Mouse (Mus musculus) midbrain, embryonic 13.5 days (tissue): ENCODE data around the gene Exoc4. TPM values are rescaled to one million over a fixed set of nuclear protein-coding genes. Genes with fewer than 3 reads are reported as not detected.

Source experiments
- ATAC-seq: fragments of 200-750 bp; cut with Nextera tagmentation; 2 replicates; pipeline ENCODE4 v1.8.0; 2017; ENCODE audit warnings: mild to moderate bottlenecking, moderate TSS enrichment, moderate library complexity
- H3K27ac ChIP-seq: fragments of 300-500 bp; sonication (generic); 2 replicates; pipeline ENCODE4 v1.5.1; 2015; ENCODE audit warnings: inconsistent platforms, mild to moderate bottlenecking, moderate library complexity
- H3K27me3 ChIP-seq: fragments of 300-500 bp; sonication (generic); 2 replicates; pipeline ENCODE4 v1.6.1; 2015; ENCODE audit warnings: mild to moderate bottlenecking, inconsistent platforms
- H3K36me3 ChIP-seq: fragments of 300-500 bp; sonication (generic); 2 replicates; pipeline ENCODE4 v1.6.1; 2015; ENCODE audit warnings: mild to moderate bottlenecking, inconsistent platforms
- H3K4me1 ChIP-seq: fragments of 300-500 bp; sonication (generic); replicated peaks from 2 replicates; pipeline ENCODE4 v1.6.1; 2015; ENCODE audit warnings: inconsistent platforms
- H3K4me2 ChIP-seq: fragments of 300-500 bp; sonication (generic); replicated peaks from 2 replicates; pipeline ENCODE4 v1.6.1; 2015; ENCODE audit warnings: moderate library complexity, mild to moderate bottlenecking, inconsistent platforms
- H3K4me3 ChIP-seq: fragments of 300-500 bp; sonication (generic); replicated peaks from 2 replicates; pipeline ENCODE4 v1.5.1; 2015; ENCODE audit warnings: mild to moderate bottlenecking, inconsistent platforms
- H3K9ac ChIP-seq: fragments of 300-500 bp; sonication (generic); replicated peaks from 2 replicates; pipeline ENCODE4 v1.6.1; 2015; ENCODE audit warnings: mild to moderate bottlenecking, inconsistent platforms
- H3K9me3 ChIP-seq: fragments of 300-500 bp; sonication (generic); 2 replicates; pipeline ENCODE4 v1.6.1; 2016; ENCODE audit warnings: mild to moderate bottlenecking, inconsistent platforms
- WGBS: fragments of 180-500 bp; shearing (Covaris S2); methylation state at CpG from one replicate; pipeline ENCODE4 v1.1.7; 2015; 5-methylcytosine and 5-hydroxymethylcytosine counted together
- polyA plus RNA-seq: library from polyadenylated mRNA; unstranded; fragments of >200 nt; fragmentation: Nextera tagmentation; extraction: Ambion mirVana; gene quantifications from 2 replicates; pipeline ENCODE4 v1.2.1, GENCODE M21; 2015

Gene Exoc4
- polyA plus RNA-seq, 1 experiment from 2014 or later: 50.7 TPM

- H3K4me1 ChIP-seq: peaks cover 12% of the 10 kb centered on the region
- no peak overlapping the region for H3K27ac ChIP-seq
- no peak overlapping the region for H3K9ac ChIP-seq
- no peak for ATAC-seq
- H3K9me3 ChIP-seq: no peaks in the 10 kb centered on the region
- no peak overlapping the region for H3K4me3 ChIP-seq
- peaks cover 6% of the 10 kb centered on the region for H3K36me3 ChIP-seq
- 89% methylated on average over 3 of the region's 3 CpGs for WGBS
- H3K27me3 ChIP-seq: no peaks in the 10 kb centered on the region
- no peak overlapping the region for H3K4me2 ChIP-seq
Observed at GRCm38 (mm10) chr6:33261606-33262005, 12.7 kb downstream of the Exoc4 start.

DNA sequence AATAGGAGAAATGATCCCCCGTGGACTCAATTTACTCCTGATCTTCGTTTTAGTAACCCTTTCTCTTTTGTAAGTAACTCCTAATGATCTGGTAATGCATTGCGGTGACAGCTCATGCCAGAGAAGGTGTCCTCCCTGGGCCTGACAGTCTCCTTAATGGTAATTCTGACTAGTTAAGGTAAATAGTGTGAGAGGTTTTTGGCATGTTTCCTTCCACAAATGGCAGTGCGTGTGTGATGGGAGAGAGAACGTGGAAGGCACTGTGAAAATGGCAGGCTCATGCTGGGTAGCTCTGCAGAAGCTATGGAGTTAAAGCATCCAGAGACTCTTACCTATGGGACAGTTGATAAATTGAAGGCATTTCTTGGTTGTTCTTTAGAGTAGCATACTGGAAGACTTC is 15.1 kb downstream of the Exoc4 start:
- ATAC-seq: no peak
- no peak overlapping the region for H3K9ac ChIP-seq
- H3K27ac ChIP-seq: no peak overlapping the region
- H3K9me3 ChIP-seq: no peaks in the 10 kb centered on the region
- H3K4me1 ChIP-seq: peaks cover 7% of the 10 kb centered on the region; the same call in 1 of the 2 replicates
- peaks cover 13% of the 10 kb centered on the region for H3K36me3 ChIP-seq
- H3K27me3 ChIP-seq: no peaks in the 10 kb centered on the region
- H3K4me2 ChIP-seq: no peak overlapping the region
- 82% methylated on average over 5 of the region's 5 CpGs for WGBS
- no peak overlapping the region for H3K4me3 ChIP-seq

GRCm38 (mm10) chr6:33264388-33264787 is 15.5 kb downstream of the Exoc4 start:
- Histone ChIP-seq H3K4me3 (no peak overlapping the region), H3K27me3 (no peaks in the 10 kb centered on the region), H3K36me3 (peaks cover 13% of the 10 kb centered on the region), H3K9ac (no peak overlapping the region), H3K27ac (no peak overlapping the region), H3K4me1 (peaks cover 7% of the 10 kb centered on the region; the same call in 1 of the 2 replicates), H3K9me3 (no peaks in the 10 kb centered on the region), H3K4me2 (no peak overlapping the region)
- no peak for ATAC-seq
- WGBS: 87% methylated on average over 2 of the region's 2 CpGs

DNA sequence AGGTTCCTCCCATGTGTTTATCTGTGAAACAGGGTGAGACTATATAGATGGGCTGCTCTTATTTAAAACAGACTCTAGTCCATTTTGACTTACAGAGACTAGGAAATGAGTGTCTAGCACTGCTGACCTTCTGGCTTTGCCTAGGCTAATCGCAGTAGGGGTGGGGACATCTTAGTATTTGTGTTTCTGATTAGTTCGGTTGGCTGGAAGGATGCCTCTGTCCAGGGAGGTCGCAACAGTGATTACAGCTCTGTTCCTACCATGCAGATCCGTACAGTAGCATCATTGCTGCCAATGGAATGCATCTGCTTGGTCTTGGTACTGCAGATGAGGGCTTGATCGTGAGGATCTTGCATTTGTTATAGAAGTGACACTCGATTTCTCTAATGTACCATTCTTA is 18.7 kb downstream of the Exoc4 start:
- ATAC-seq: no peak
- H3K9me3 ChIP-seq: no peaks in the 10 kb centered on the region
- no peak overlapping the region for H3K9ac ChIP-seq
- peaks cover 7% of the 10 kb centered on the region; the same call in 1 of the 2 replicates for H3K4me1 ChIP-seq
- no peak overlapping the region for H3K4me3 ChIP-seq
- WGBS: 85% methylated on average over 6 of the region's 6 CpGs
- no peaks in the 10 kb centered on the region for H3K27me3 ChIP-seq
- no peak overlapping the region for H3K4me2 ChIP-seq
- no peak overlapping the region for H3K27ac ChIP-seq
- peaks cover 16% of the 10 kb centered on the region for H3K36me3 ChIP-seq

DNA sequence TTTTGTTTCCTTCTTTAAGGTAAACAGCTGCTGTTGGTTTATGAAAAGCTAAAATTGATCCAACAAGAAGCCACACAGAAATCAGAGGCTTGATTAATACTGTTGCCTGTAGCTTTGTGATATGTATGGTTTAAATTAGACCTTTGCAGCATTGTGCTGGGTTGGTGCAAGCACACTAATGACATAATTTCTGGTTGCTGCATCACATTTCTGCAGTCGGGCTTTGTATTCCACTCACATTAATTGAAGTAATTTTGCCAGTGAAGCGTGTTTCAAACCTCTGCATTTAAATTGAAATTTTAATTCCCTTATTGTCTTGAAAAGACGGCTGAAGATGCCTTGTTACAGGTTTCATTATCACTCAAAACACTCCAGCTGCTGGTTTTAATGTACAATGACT is 34.6 kb downstream of the Exoc4 start:
- H3K27ac ChIP-seq: peak overlapping the region; percentile 62
- no peaks in the 10 kb centered on the region for H3K9me3 ChIP-seq
- peaks cover 21% of the 10 kb centered on the region for H3K4me1 ChIP-seq
- no peaks in the 10 kb centered on the region for H3K36me3 ChIP-seq
- no peak for ATAC-seq
- H3K4me2 ChIP-seq: no peak overlapping the region
- H3K4me3 ChIP-seq: no peak overlapping the region
- no peaks in the 10 kb centered on the region for H3K27me3 ChIP-seq
- H3K9ac ChIP-seq: no peak overlapping the region
- 34% methylated on average over 3 of the region's 3 CpGs for WGBS

DNA sequence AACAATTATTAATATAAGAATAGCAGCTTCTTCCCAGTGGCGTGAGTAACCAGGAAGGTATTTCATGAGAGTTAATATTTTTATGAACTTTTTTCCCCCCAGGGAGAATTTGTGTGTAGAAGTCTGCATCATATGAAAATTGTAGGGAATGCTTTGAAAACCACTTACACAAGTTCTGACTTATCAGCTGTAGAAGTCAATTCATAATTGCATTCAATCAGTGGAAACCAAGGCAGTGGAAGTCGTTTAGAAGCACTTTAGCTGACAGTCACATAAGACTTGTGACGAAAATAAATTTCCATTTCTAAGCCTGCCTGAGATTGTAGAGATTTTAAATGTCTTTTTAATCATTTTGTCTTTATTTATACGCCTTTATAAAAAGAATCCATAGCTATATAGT is 35.1 kb downstream of the Exoc4 start:
- H3K27ac ChIP-seq: no peak overlapping the region
- WGBS: 66% methylated on average over 4 of the region's 4 CpGs

GRCm38 (mm10) chr6:33286376-33286775 is 37.5 kb downstream of the Exoc4 start:
- Histone ChIP-seq H3K27me3 (no peaks in the 10 kb centered on the region), H3K9me3 (no peaks in the 10 kb centered on the region), H3K36me3 (no peaks in the 10 kb centered on the region), H3K4me3 (no peak overlapping the region), H3K9ac (no peak overlapping the region), H3K4me2 (no peak overlapping the region), H3K4me1 (peaks cover 16% of the 10 kb centered on the region), H3K27ac (no peak overlapping the region)
- no peak for ATAC-seq
- WGBS: 89% methylated on average over 6 of the region's 6 CpGs

More for the DNA sequence above, 35.1 kb downstream of the Exoc4 start:
- Histone ChIP-seq H3K4me1 (peaks cover 23% of the 10 kb centered on the region), H3K9ac (no peak overlapping the region), H3K4me2 (no peak overlapping the region), H3K9me3 (no peaks in the 10 kb centered on the region), H3K4me3 (no peak overlapping the region), H3K27me3 (no peaks in the 10 kb centered on the region), H3K36me3 (no peaks in the 10 kb centered on the region)
- ATAC-seq: no peak

GRCm38 (mm10) chr6:33294626-33295025 is 45.7 kb downstream of the Exoc4 start:
- WGBS: 49% methylated on average over 2 of the region's 2 CpGs
- Histone ChIP-seq H3K9me3 (no peaks in the 10 kb centered on the region), H3K9ac (no peak overlapping the region), H3K4me3 (no peak overlapping the region), H3K4me2 (no peak overlapping the region), H3K36me3 (peaks cover 7% of the 10 kb centered on the region; the same call in 1 of the 2 replicates), H3K27me3 (no peaks in the 10 kb centered on the region), H3K27ac (no peak overlapping the region), H3K4me1 (peaks cover 7% of the 10 kb centered on the region)
- ATAC-seq: no peak

GRCm38 (mm10) chr6:33297566-33297965 is 48.7 kb downstream of the Exoc4 start:
- 86% methylated on average over 3 of the region's 3 CpGs for WGBS
- Histone ChIP-seq H3K36me3 (peaks cover 7% of the 10 kb centered on the region; the same call in 1 of the 2 replicates), H3K9me3 (no peaks in the 10 kb centered on the region), H3K27ac (no peak overlapping the region), H3K4me3 (no peak overlapping the region), H3K27me3 (no peaks in the 10 kb centered on the region), H3K9ac (no peak overlapping the region), H3K4me1 (peaks cover 7% of the 10 kb centered on the region), H3K4me2 (no peak overlapping the region)
- no peak for ATAC-seq

DNA sequence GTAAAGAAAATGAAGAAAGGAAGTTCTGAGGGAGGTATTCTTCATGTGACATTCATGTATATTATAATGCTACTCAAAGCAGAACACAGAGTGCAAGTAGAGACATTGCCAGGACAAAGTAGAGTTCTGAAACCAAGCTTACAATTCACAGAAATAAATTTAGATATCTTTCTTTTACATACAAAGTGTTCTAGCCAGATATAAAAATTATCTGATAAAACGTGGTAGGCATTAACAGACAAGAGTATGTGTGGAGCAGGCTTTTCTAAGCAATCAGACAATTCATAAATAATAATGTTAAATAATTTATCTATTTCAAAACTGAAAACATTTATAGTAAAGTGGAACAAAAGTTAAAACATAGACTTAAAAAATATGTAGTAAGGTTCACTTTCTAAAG is 49.9 kb downstream of the Exoc4 start:
- 75% methylated on average over 1 of the region's 1 CpGs for whole genome bisulfite sequencing
- no peak overlapping the region for H3K4me2 ChIP-seq
- no peak overlapping the region for H3K27ac ChIP-seq
- no peak overlapping the region for H3K4me3 ChIP-seq
- no peaks in the 10 kb centered on the region for H3K27me3 ChIP-seq
- peaks cover 7% of the 10 kb centered on the region; the same call in 1 of the 2 replicates for H3K36me3 ChIP-seq
- no peak for ATAC-seq
- H3K4me1 ChIP-seq: peaks cover 7% of the 10 kb centered on the region
- H3K9ac ChIP-seq: no peak overlapping the region
- H3K9me3 ChIP-seq: no peaks in the 10 kb centered on the region

GRCm38 (mm10) chr6:33305996-33306395 is 57.1 kb downstream of the Exoc4 start:
- H3K9me3 ChIP-seq: no peaks in the 10 kb centered on the region
- no peak overlapping the region for H3K4me3 ChIP-seq
- no peak overlapping the region for H3K4me2 ChIP-seq
- no peaks in the 10 kb centered on the region for H3K27me3 ChIP-seq
- H3K4me1 ChIP-seq: no peaks in the 10 kb centered on the region
- peaks cover 10% of the 10 kb centered on the region; the same call in 1 of the 2 replicates for H3K36me3 ChIP-seq
- H3K9ac ChIP-seq: no peak overlapping the region
- 69% methylated on average over 1 of the region's 1 CpGs for WGBS
- H3K27ac ChIP-seq: no peak overlapping the region
- no peak for ATAC-seq

- 81% methylated on average over 2 of the region's 2 CpGs for WGBS
Observed at GRCm38 (mm10) chr6:33308646-33309045, 59.8 kb downstream of the Exoc4 start.

GRCm38 (mm10) chr6:33310486-33310885 is 61.6 kb downstream of the Exoc4 start:
- Histone ChIP-seq H3K27me3 (no peaks in the 10 kb centered on the region), H3K4me3 (no peak overlapping the region), H3K9ac (no peak overlapping the region), H3K9me3 (no peaks in the 10 kb centered on the region), H3K4me2 (no peak overlapping the region), H3K4me1 (no peaks in the 10 kb centered on the region), H3K27ac (no peak overlapping the region), H3K36me3 (peaks cover 6% of the 10 kb centered on the region; the same call in 1 of the 2 replicates)
- 100% methylated on average over 1 of the region's 1 CpGs for WGBS
- ATAC-seq: no peak

More at GRCm38 (mm10) chr6:33308646-33309045, 59.8 kb downstream of the Exoc4 start:
- H3K36me3 ChIP-seq: peaks cover 10% of the 10 kb centered on the region; the same call in 1 of the 2 replicates
- ATAC-seq: no peak
- H3K27me3 ChIP-seq: no peaks in the 10 kb centered on the region
- H3K4me1 ChIP-seq: no peaks in the 10 kb centered on the region
- H3K4me2 ChIP-seq: no peak overlapping the region
- no peak overlapping the region for H3K27ac ChIP-seq
- no peak overlapping the region for H3K4me3 ChIP-seq
- H3K9me3 ChIP-seq: no peaks in the 10 kb centered on the region
- H3K9ac ChIP-seq: no peak overlapping the region
